16 mouse cellular contexts compared by ENCODE assay signal in genomic region chr1:119545671-119546070, GRCm38 (mm10).
"Had no signal": no experiment of that assay in that cellular context is flagged by ENCODE, and none has a peak within 500 bp of the region (broad histone marks: within the 10 kb centered on the region; RNA-seq: fewer than 3 reads in every experiment).

No protein-coding gene starts in this region.

- DNase-seq: kidney, adult 8-10 months; kidney, postnatal 14 days; kidney, postnatal 4 days; layer of hippocampus, adult 9-11 months; liver, postnatal 0 days; lung, postnatal 14 days; midbrain, embryonic 14.5 days; thymus, adult 18-20 months; thymus, postnatal 36 days had no signal

- H3K9ac ChIP-seq: limb, embryonic 12.5 days; limb, embryonic 15.5 days; liver, embryonic 14.5 days; liver, postnatal 0 days had no signal

- H3K27me3 ChIP-seq: limb, embryonic 12.5 days; limb, embryonic 15.5 days had no signal

- H3K36me3 ChIP-seq: limb, embryonic 15.5 days had no signal

- H3K4me1 ChIP-seq: limb, embryonic 15.5 days had no signal

- H3K4me3 ChIP-seq: limb, embryonic 12.5 days; limb, embryonic 15.5 days had no signal

- H3K27ac ChIP-seq: limb, embryonic 12.5 days; limb, embryonic 15.5 days; liver, embryonic 14.5 days; macrophage had no signal

- H3K9me3 ChIP-seq: limb, embryonic 12.5 days; limb, embryonic 15.5 days had no signal

- H3K4me2 ChIP-seq: limb, embryonic 12.5 days; limb, embryonic 15.5 days; liver, embryonic 11.5 days; midbrain, embryonic 11.5 days had no signal

- ATAC-seq: intestine, postnatal 0 days; liver, postnatal 0 days had no signal
